Mouse (Mus musculus) gastrocnemius, postnatal 36 days (tissue): Measurements from ENCODE around the gene Igsf8. TPM values are rescaled to one million over a fixed set of nuclear protein-coding genes. Genes with fewer than 3 reads are reported as not detected.
A peak's percentile ranks its signal among the peaks of the same experiment; 100 is the strongest.

Experiments used
- DNase-seq, 2 experiments: peaks; one replicate each; pipeline ENCODE4 v3.0.0; 2022
- intact Hi-C: fragments of 180-260 bp; cut with DNase I; formaldehyde crosslinking; loops from one replicate; pipeline ENCODE4 v1.15.1; 2025
- total RNA-seq, 2 experiments: library from RNA; stranded (reverse); gene quantifications; 2 replicates each; pipeline ENCODE4 v1.2.3; 2021

The Igsf8 gene
- total RNA-seq, 2 experiments from 2014 or later: 8.4 to 9.8 TPM

DNA sequence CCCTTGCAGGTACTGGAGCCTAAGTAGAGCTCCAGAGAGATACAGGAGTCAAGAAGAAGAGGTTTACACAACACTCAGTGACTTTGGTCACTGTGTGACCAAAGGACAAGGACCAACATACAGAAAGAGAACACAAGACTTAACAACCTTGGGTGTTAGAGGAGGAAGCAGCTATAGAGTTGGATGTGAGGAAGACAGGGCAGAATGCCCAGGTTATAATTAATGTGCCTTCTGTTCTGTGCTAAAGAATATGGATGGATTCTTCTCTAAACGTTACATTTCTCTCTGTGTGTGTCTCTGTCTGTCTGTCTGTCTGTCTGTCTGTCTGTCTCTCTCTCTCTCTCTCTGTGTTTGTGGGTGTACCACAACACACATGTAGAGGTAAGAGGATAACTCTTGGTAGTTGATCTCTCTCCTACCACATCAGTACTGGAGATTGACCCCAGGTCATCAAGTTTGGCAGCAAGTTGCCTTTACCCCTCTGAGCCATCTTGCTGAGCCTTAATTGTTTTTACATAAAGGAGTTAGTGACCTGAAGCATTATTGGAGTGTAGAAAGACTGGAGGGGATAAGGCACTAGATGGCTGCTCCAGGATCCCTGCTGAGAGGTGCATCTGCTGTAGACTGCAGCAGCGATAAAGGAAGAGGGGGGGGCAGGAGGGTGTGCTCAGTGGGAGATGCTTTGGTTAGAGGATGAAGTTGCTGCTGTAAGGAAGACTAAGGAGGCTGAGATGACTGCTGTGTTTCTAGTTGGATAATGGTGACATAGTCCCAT, 76.2 kb downstream of the Igsf8 start:
- intact Hi-C loops: no loop called here
- DNase-seq: no peak

DNA sequence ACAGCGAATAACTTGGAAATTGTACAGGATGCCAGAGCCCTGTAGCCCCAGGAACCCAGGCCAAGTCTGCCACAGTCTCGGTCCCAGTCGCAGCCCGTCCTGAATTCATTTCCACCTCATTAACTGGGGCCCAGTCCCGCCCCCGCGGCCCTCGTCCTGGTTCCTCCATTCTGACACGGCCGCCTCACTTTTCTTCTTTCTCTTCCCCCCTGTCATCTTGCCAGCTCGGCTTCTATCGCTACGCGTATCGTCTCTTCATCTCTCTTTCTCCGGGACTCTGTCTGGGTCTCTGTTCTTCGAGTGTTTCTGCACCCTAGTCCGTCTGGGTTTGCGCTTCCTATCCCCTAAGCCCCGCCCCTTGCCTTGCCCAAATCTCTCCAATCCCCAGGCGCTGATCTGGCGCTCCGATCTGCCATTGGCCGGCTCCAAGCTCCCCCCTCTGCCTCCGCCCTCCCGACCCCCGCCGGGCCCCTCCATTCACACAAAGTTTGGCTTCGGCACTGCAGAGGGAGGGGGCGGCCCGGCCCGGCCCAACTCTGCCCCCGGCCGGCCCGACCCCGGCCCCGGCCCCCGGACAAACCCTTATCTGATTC, 79.4 kb downstream of the Igsf8 start, which contains the start of gene Kcnj10:
Kcnj10 (plus strand) TSS at position 482 of the 593 bp plus-strand sequence.
- DNase-seq: peak; percentile 28 to 46
- intact Hi-C loops: no loop called here

DNA sequence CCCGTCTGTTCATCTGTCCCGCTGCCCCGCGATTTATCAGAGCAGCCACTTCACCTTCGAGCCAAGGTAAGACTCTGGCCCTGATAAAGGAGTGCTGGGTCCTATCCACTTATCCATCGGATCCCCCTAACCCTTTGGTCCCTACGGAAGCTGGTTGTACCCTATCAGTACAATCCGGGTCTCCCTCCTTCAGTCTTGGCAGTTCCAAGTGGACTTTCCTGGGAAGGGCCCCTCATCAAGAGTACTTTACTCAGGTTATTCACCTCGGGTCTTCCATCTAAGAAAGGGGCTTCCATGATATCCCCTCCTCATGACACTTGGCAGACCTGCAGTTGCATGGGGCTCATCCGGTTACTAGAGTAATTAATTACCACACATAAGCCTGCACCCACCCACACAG, 79.9 kb downstream of the Igsf8 start:
- DNase-seq: no peak
- intact Hi-C loops: no loop called here

DNA sequence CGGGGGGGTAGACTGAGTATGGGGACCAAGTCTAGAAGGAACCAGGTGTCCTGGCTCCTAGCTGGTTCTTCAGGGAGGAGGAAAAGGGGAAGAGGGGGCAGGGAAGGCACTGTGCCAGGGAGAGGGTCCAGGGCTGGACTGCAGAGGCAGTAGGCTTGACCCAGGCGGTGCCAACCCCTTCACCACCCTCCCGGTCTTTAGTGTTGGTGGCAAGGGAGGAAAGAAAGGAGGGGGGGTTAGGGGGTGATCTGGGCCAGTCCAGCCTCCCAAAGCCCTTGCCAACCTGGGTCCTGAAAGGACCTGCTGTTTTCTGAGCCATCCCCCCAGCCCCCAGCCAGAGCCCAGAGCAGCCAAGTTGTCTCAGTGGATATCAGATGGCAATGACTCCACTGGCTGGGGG, 81.3 kb downstream of the Igsf8 start:
- no peak for DNase-seq
- intact Hi-C loops: no loop called here

DNA sequence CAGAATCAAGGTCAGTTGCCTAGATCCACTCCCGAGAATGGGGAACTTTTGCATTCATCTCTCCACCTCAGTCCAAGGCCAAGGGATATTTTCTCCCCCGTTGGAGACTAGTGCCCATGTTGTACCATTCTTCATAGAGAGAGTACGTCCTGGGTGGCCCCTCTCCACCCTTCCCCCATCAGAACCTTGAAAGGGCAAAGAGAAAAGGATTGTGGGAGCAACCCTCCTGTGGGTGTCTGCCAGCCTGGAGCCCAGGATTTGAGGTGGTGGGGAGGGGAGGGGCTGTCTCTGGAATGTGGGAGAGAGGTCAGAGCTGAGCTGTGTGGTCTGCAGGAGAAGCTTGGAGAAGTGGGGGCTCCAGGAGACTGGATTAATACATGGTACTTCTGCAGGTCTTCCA, 82.5 kb downstream of the Igsf8 start:
- intact Hi-C loops: no loop called here
- DNase-seq: no peak

DNA sequence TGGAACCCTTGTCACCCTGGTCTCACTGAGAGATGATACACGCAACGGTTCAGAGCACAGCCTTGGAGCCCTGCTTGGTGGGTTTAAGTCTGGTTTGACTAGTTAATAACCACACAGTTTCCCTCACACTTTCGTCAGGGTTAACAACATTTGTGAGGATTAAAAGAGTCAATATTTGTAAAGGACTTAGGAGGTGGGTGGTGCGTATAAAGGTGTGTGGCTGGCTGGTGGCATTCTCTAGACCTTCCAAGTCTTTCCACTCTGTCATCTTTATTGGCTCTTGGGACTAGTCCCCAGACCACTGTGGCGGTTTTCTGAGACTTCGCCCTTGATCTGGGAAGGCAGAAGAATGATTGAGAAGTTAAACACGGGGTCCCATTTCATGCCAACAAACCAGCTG, 83.4 kb downstream of the Igsf8 start:
- intact Hi-C loops: no loop called here
- no peak for DNase-seq

DNA sequence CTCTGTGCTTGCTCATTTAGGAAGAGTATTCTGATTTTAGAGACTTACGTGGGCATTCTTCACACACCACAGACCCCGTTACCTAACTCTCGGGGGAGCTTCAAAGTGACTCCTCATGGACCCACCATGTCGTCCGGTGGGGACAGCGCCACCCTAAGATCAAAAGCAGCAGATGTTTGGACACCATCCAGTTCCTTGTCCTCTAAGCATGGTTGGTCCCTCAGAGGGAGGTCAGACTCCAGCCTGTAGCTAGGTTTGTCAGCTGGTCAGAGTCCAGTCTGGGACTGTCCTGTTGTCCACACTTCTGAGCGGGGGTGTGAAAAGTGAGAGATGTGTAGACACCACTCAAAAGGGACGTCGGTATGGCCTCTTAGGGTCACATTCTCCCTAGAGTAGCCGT, 85.3 kb downstream of the Igsf8 start:
- intact Hi-C loops: no loop called here

DNA sequence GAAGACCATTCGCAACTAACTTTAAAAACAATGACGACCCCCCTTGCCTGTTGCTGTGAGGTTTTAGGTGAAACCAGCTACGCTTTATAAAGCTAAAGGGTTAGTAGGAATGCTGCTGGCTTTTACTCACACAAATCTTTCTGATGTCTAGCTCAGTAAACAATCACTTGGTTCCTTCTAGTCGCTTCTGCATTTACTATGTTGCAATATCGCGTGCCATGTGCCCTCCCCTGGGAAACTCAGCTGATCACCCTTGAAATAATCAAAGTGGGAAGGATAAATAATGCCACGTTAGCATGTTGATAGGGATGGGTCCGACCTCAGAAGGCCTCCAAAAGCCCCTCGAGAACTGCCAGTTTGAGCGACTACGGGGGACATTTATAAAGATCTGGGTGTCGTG, 85.9 kb downstream of the Igsf8 start:
- no peak for DNase-seq
- intact Hi-C loops: no loop called here

More for the DNA sequence above, 85.3 kb downstream of the Igsf8 start:
- no peak for DNase-seq

DNA sequence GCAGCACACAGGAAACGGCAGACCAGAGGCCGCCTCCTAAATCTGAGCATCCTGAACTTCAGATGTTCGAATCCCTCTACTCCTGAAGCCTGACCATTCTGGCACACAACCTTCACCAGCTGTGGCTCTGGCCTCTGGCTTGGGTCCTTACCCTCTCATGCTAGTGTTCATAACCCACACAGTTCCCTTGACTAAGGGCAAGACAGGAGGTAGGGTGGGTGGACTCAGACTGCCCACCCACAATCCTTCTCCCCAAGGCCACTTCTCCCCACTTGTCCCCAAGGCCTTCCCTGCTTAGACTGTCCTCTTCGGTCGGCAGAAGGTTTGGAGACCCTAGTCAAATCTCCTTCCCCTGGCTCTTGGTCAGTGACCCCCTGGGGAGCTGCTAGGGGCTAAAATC, 88.1 kb downstream of the Igsf8 start:
- DNase-seq: no peak
- intact Hi-C loops: no loop called here

DNA sequence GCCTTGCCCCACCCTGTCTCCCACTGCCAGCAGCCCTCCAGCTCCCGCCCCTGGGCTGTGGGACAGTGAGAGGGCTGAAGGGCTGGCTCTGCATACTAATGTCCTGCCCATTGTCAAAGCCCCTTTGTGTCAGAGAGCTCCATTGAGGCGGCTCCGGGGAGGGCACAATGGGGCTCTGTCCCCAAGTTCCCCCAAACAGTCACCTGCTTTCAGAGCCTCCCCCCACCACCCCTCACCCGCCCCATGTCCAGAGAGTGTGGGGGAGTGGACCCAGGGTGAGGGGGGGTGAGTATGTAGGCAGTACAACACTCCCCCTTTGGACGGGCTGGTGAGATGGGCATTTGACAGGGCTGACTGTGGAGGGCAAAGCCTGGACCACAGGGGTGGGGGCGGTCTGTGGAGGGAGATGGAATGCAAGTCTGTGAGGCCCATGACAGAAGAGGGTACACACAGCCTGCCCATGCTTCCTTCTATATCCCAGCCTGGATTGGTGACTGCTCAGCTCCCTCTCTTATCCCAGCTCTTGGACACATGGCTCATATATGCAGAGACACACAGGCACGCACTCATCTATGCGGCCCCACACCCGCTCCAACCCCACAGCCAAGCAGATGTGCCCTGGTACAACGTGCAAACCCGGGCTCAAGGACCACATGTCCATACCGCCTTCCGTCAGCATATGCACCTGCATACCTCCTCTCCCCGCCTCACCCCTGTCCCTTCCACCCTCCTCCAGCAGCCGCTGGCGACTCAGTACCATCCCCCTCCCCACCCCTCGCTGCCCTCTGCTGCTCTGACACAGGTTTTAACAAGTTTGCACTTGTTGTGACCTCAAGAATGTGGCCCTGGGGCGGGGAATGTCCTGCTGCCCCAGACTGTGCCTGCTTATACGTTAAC, 88.7 kb downstream of the Igsf8 start:
- intact Hi-C loops: no loop called here
- no peak for DNase-seq

DNA sequence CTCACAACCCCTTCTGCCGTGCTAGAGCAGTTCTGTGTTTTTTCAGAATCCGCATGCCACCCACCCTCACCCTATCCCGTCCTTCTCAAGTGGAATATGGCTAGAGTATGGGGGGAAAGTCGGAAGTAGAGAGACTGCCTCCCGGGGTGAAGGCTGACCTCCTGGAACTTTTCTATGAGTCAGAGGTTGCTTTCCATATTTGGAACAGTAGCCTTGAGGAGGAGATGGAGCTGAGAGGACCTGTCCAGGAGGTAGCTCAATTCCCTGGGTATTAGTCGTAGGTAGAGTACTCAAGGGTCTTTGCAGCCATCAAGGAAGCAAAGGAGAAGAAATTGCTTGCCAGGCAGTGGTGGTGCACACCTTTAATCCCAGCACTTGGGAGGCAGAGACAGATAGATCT, 90.6 kb downstream of the Igsf8 start:
- intact Hi-C loops: no loop called here
- DNase-seq: no peak

DNA sequence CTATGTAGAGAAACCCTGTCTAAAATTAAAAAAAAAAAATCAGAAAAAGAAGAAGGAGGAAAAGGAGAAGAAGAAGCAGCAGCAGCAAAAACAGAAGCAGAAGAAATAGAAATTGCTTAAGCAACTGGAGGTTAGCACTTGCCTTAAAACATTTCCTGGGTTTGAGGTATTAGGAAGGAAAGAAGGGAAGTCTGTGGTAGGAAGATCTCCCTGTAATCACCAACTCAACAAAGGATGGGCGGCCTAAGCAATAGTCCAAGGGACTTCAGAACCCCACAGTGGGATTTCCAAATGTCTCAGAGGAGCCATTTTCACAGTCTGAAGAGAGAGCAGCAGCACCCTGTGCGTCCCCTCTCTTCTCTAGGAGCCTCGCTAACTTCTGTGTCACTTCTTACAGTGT, 91.0 kb downstream of the Igsf8 start:
- no peak for DNase-seq

DNA sequence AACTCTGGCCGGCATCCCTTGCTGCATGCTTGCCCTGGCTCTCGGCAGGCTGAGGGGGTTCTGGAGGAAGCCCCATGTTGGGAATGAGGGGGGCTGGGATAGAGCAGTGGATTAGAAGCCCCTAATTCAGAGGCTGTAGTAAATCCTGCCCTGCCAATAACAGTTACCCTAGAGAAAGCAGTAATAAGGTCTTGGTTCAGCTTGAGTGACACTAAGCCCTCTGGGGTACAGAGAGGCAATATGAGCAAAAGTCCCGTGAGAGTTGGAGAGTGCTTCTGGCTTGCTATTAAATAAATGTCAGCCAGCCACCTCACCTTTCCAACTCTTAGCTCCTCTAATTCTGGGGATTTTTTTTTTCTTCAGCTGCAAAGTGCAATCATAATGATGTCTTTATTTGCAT, 93.9 kb downstream of the Igsf8 start:
- intact Hi-C loops: loop anchor here (2.0 to 5.0 kb wide), 2 partner anchors 29 to 308 kb away; no protein-coding TSS in a partner anchor
- no peak for DNase-seq

More for the DNA sequence above, 91.0 kb downstream of the Igsf8 start:
- intact Hi-C loops: no loop called here

DNA sequence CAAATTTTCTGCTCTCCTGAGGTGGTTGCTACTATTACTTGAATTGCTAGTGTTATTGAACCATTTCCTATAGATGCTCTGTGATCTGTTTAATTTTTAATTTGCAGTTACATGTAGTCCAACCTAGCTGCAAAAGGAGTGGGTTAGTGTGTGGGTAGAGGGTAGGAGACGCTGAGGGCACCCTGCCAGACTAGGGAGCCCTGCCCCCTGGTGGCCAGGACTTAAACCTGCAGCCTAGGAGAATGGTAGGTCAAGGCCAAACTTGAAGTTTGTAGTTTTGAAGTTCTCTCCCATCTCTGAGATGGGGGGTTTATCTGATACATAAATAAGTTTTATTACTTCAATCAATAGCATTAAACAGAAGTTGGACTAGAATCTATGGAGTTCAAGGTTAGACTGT, 96.1 kb downstream of the Igsf8 start:
- peak; percentile 25 to 49 for DNase-seq
- intact Hi-C loops: loop anchor here (2.0 to 5.0 kb wide), 2 partner anchors 239 to 310 kb away; no protein-coding TSS in a partner anchor

DNA sequence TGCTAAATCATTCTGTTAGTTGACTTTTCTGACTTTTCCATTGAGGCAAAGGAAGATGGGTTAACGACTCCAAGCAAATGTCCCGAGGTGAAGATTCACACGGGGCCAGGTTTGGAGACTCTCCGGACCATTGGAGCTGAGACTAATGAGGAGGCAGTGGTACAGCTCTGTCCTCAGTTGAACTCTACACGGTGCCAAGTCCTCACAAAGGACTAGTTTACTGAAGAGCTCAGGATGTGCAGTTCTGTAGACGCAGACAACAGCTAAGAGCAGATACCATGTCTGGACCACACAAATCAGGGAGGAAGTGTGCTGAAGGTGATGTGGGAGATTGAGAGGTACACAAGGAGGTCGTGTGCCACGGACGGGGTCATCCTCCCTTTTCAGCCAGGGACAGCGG, 96.9 kb downstream of the Igsf8 start:
- intact Hi-C loops: loop anchor here (5.0 kb wide), 1 partner anchor 311 kb away; no protein-coding TSS in a partner anchor

DNA sequence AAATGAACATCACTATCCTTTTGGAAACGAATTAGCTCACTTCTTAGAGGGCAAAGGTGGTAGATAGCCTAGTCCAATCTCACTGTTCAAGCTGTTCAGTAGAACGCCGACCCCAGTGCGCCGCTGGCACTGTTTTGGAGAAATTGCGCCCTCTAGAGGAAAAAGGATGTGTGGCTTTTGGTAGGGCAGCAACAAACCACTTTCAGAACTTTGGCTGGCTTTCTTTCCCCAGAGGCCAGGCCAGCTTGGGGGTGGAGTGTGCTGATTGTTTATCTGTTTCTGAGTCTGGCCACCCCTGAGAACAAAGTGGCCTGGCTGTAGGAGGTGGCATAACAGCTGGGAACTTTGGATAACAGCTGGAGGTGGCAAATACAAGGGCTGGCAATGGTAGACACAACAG, 103.2 kb downstream of the Igsf8 start:
- intact Hi-C loops: no loop called here
- DNase-seq: peak in 1 of 2 experiments; percentile 26

More for the DNA sequence above, 96.9 kb downstream of the Igsf8 start:
- DNase-seq: no peak

DNA sequence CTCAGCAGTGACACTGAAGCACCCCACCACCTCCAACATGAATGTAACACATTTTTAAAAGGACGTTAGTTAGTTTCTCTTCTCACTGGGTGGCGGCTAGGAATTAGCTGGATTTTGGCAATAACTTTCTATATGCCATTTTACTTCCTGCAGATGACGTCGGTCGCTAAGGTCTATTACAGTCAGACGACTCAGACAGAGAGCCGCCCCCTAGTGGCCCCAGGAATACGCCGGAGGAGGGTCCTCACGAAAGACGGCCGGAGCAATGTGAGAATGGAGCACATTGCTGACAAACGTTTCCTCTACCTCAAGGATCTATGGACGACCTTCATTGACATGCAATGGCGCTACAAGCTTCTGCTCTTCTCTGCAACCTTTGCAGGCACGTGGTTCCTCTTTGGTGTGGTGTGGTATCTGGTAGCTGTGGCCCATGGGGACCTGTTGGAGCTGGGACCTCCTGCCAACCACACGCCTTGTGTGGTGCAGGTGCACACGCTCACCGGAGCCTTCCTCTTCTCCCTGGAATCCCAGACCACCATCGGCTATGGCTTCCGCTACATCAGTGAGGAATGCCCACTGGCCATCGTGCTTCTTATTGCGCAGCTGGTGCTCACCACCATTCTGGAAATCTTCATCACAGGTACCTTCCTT, 107.5 kb downstream of the Igsf8 start:
- intact Hi-C loops: no loop called here
- DNase-seq: peak in 1 of 2 experiments; percentile 16
